Mouse (Mus musculus): ENCODE results near the gene Rnf183.
"Not testable (repeated sequence)": the region's sequence is repeated elsewhere in the genome, so short reads cannot be mapped to it uniquely, and the experiment has no call there.

Gene Rnf183

GRCm38 (mm10) chr4:62435081-62435480 is at the start of gene Rnf183:
Gene Rnf183, minus strand, starts transcription at chr4:62435252.
- DNase-seq, result no peak

GRCm38 (mm10) chr4:62480709-62481605 is 45.9 kb upstream of the Rnf183 start:
- no peak for DNase-seq

- DNase-seq, result peak; percentile 78
Observed at GRCm38 (mm10) chr4:62479937-62480708, 45.1 kb upstream of the Rnf183 start, which contains the start of gene Bspry. Gene Bspry, plus strand, starts transcription at chr4:62480053.

- not testable (repeated sequence) for DNase-seq
Observed at GRCm38 (mm10) chr4:62479593-62479936, 44.5 kb upstream of the Rnf183 start.

- DNase-seq, result no peak
Observed at GRCm38 (mm10) chr4:62477542-62478244, 42.6 kb upstream of the Rnf183 start.

GRCm38 (mm10) chr4:62475793-62476192 is 40.7 kb upstream of the Rnf183 start:
- no peak for DNase-seq

- DNase-seq, result peak; percentile 47
Observed at GRCm38 (mm10) chr4:62475131-62475530, 40.1 kb upstream of the Rnf183 start.

- DNase-seq, result no peak
Observed at GRCm38 (mm10) chr4:62472071-62472470, 37.0 kb upstream of the Rnf183 start.

- DNase-seq, result peak; percentile 88
Observed at GRCm38 (mm10) chr4:62470598-62471051, 35.6 kb upstream of the Rnf183 start, which contains the start of gene Wdr31. Gene Wdr31, minus strand, starts transcription at chr4:62470896.

GRCm38 (mm10) chr4:62468158-62468557 is 33.1 kb upstream of the Rnf183 start:
- DNase-seq, result no peak

- no peak for DNase-seq
Observed at GRCm38 (mm10) chr4:62463124-62463523, 28.1 kb upstream of the Rnf183 start.

- no peak for DNase-seq
Observed at GRCm38 (mm10) chr4:62460348-62460747, 25.3 kb upstream of the Rnf183 start.

- DNase-seq, result no peak
Observed at GRCm38 (mm10) chr4:62459081-62459480, 24.0 kb upstream of the Rnf183 start.

- DNase-seq, result peak; percentile 77
Observed at GRCm38 (mm10) chr4:62454995-62455394, 19.9 kb upstream of the Rnf183 start.

- DNase-seq, result no peak
Observed at GRCm38 (mm10) chr4:62440986-62441385, 5.9 kb upstream of the Rnf183 start.

- no peak for DNase-seq
Observed at GRCm38 (mm10) chr4:62440544-62440943, 5.5 kb upstream of the Rnf183 start.

GRCm38 (mm10) chr4:62439793-62440192 is 4.7 kb upstream of the Rnf183 start:
- no peak for DNase-seq

- DNase-seq, result no peak
Observed at GRCm38 (mm10) chr4:62437871-62438270, 2.8 kb upstream of the Rnf183 start.

GRCm38 (mm10) chr4:62437256-62437778 is 2.3 kb upstream of the Rnf183 start:
- DNase-seq, result no peak

GRCm38 (mm10) chr4:62433939-62434870 is 847 bp downstream of the Rnf183 start:
- DNase-seq, result no peak

- no peak for DNase-seq
Observed at GRCm38 (mm10) chr4:62431522-62431921, 3.5 kb downstream of the Rnf183 start.

GRCm38 (mm10) chr4:62430678-62431077 is 4.4 kb downstream of the Rnf183 start:
- DNase-seq, result no peak
